Mouse (Mus musculus) liver, embryonic 14.5 days (tissue): ENCODE data around the gene Hoxa7. TPM values are rescaled to one million over a fixed set of nuclear protein-coding genes. Genes with fewer than 3 reads are reported as not detected.
A peak's percentile ranks its signal among the peaks of the same experiment; 100 is the strongest.

Experiments used
- ATAC-seq: fragments of 200-750 bp; cut with Nextera tagmentation; 2 replicates; pipeline ENCODE4 v1.8.0; 2017; ENCODE audit warnings: moderate number of reproducible peaks, mild to moderate bottlenecking, moderate library complexity; ENCODE audit not compliant: insufficient read depth
- DNase-seq, 3 experiments: peaks; one replicate each; pipeline ENCODE4 v3.0.0-alpha.2; 2012 to 2013; ENCODE audit warnings: low read depth in 3 of 3, low spot score in 3 of 3
- H3K27ac ChIP-seq: fragments of 300-500 bp; sonication (generic); 2 replicates; pipeline ENCODE4 v1.5.1; 2014; ENCODE audit warnings: moderate library complexity, mild to moderate bottlenecking, control low read depth, inconsistent platforms
- H3K27me3 ChIP-seq: fragments of 300-500 bp; sonication (generic); 2 replicates; pipeline ENCODE4 v1.6.1; 2014; ENCODE audit warnings: mild to moderate bottlenecking, low read length, moderate library complexity; ENCODE audit not compliant: control insufficient read depth, insufficient read depth
- H3K36me3 ChIP-seq: fragments of 300-500 bp; sonication (generic); replicated peaks from 2 replicates; pipeline ENCODE4 v1.6.1; 2014; ENCODE audit warnings: low read depth; ENCODE audit not compliant: control insufficient read depth, insufficient read depth
- H3K4me1 ChIP-seq, 2 experiments: fragments of 200-500 bp in 1 of 2; fragments of 300-500 bp in 1 of 2; sonication (generic) in 1 of 2; replicated peaks; 2 replicates each; pipeline ENCODE4 v1.6.1; 2012 to 2014; ENCODE audit warnings: antibody characterized with exemption in 1 of 2, inconsistent platforms in 1 of 2, low read length in 1 of 2; ENCODE audit not compliant: control insufficient read depth in 2 of 2, insufficient read depth in 2 of 2
- H3K4me2 ChIP-seq: fragments of 300-500 bp; sonication (generic); 2 replicates; pipeline ENCODE4 v1.6.1; 2014; ENCODE audit warnings: low read depth, mild to moderate bottlenecking, control low read depth, moderate library complexity
- H3K4me3 ChIP-seq, 2 experiments: fragments of 200-500 bp in 1 of 2; fragments of 300-500 bp in 1 of 2; sonication (generic) in 1 of 2; 2 replicates each; pipeline ENCODE4 v1.5.1; 2012 to 2014; ENCODE audit warnings: low read depth in 2 of 2, low read length in 2 of 2, mild to moderate bottlenecking in 2 of 2, control low read depth in 1 of 2, inconsistent platforms in 1 of 2, moderate library complexity in 1 of 2; ENCODE audit not compliant: insufficient read depth in 1 of 2
- H3K9ac ChIP-seq: fragments of 300-500 bp; sonication (generic); replicated peaks from 2 replicates; pipeline ENCODE4 v1.6.1; 2014; ENCODE audit warnings: mild to moderate bottlenecking, control low read depth, moderate library complexity
- H3K9me3 ChIP-seq: fragments of 300-500 bp; sonication (generic); 2 replicates; pipeline ENCODE4 v1.6.1; 2016; ENCODE audit warnings: low read length, mixed read lengths; ENCODE audit not compliant: control insufficient read depth
- CTCF ChIP-seq: IDR thresholded peaks from 2 replicates; pipeline ENCODE4 v1.5.1; 2016; ENCODE audit warnings: antibody characterized with exemption, low read depth, control low read depth
- EP300 ChIP-seq: IDR thresholded peaks from 2 replicates; pipeline ENCODE4 v1.6.1; 2016; ENCODE audit warnings: antibody characterized with exemption, low read depth
- WGBS: fragments of 180-500 bp; shearing (Covaris S2); extraction: QIAGEN DNeasy Blood & Tissue Kit; methylation state at CpG from one replicate; pipeline ENCODE4 v1.1.7; 2014; ENCODE audit not compliant: insufficient replicate concordance; 5-methylcytosine and 5-hydroxymethylcytosine counted together
- polyA plus RNA-seq, 2 experiments: library from polyadenylated mRNA; depleted of rRNA in 1 of 2; stranded (reverse) in 1 of 2; unstranded in 1 of 2; fragments of >200 nt; fragmentation: Nextera tagmentation in 1 of 2; extraction: Ambion mirVana in 1 of 2; gene quantifications; 2 replicates each; pipeline versions ENCODE4 v1.2.1 to v1.2.3; 2012 to 2014

Hoxa7 gene
- polyA plus RNA-seq, 2 experiments = 0.23 to 0.26 TPM

DNA sequence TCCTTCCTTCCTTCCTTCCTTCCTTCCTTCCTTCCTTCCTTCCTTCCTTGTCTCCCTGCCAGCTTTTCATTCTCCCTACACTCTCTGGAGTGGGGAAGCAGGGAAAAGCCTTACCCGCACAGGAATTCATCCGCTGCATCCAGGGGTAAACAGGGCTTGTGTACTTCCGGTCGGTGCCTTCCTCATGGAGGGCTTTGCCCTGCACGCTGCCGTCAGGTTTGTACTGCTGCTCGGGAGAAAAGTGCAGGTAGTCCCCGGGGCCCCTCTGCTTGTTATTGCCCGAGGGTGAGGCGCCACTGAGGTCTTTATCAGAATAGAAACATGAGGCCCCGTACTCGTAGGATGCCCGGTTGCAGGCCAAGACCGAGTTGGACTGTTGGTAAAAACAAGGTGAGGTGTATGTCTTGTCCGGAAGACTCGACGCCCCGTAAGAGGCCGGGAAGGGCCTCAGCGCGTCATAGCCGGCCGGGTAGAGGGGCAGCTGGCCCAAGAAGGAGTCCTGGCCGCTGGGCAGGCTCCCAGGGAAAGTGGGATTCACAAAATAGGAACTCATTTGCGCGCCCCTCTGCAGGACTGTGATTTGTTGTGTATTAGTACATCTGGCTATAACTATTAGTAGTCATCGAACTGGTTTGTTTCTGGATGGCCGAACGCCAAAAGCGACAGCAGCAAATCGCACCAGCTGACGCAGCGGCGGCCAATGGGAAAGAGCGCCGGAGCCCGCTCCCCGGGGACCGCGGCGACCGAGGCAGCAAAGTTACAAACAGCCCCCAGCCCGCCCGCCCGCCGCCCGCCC lies 13.4 kb downstream of the Hoxa7 start, which contains the start of gene Hoxa6:
Gene Hoxa6, minus strand, starts transcription at position 651 of the 796 bp plus-strand sequence.
- DNase-seq = no peak
- Histone ChIP-seq H3K4me2 (0 out of 2 replicates have a peak within 1 kb of the TSS, but pooled peaks have one; percentile 22), H3K9me3 (no peaks in the 10 kb centered on the region), H3K27ac (no peak within 1 kb of the TSS), H3K4me3 (no peak within 1 kb of the TSS), H3K9ac (no peak within 1 kb of the TSS), H3K36me3 (no peaks in the 10 kb centered on the region), H3K4me1 (no peaks in the 10 kb centered on the region), H3K27me3 (peaks cover 97% of the 10 kb centered on the region)
- no peak for TF ChIP-seq EP300
- ATAC-seq = no peak
- 4% methylated on average over 47 of the region's 47 CpGs for WGBS

DNA sequence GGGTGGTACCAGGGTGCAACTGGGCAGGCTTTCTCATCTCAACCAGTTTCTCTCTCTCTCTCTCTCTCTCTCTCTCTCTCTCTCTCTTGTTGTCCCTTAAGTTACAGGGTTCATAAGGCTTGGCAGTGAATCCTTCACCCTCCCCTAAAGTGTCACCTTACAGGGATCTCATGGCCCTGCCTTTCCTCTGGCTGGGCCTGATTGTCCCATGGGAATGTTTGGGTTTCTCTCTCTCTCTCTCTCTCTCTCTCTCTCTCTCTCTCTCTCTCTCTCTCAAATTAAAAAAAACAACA lies 14.0 kb downstream of the Hoxa7 start:
- no peak overlapping the region for H3K4me3 ChIP-seq
- H3K27me3 ChIP-seq = peaks cover 97% of the 10 kb centered on the region
- no peak overlapping the region for H3K4me2 ChIP-seq
- ATAC-seq (no peak), DNase-seq (no peak)
- no peak overlapping the region for H3K9ac ChIP-seq
- no peak overlapping the region for H3K27ac ChIP-seq
- no peaks in the 10 kb centered on the region for H3K4me1 ChIP-seq
- no peaks in the 10 kb centered on the region for H3K9me3 ChIP-seq
- no peaks in the 10 kb centered on the region for H3K36me3 ChIP-seq
- TF ChIP-seq EP300 (no peak), CTCF (no peak)

DNA sequence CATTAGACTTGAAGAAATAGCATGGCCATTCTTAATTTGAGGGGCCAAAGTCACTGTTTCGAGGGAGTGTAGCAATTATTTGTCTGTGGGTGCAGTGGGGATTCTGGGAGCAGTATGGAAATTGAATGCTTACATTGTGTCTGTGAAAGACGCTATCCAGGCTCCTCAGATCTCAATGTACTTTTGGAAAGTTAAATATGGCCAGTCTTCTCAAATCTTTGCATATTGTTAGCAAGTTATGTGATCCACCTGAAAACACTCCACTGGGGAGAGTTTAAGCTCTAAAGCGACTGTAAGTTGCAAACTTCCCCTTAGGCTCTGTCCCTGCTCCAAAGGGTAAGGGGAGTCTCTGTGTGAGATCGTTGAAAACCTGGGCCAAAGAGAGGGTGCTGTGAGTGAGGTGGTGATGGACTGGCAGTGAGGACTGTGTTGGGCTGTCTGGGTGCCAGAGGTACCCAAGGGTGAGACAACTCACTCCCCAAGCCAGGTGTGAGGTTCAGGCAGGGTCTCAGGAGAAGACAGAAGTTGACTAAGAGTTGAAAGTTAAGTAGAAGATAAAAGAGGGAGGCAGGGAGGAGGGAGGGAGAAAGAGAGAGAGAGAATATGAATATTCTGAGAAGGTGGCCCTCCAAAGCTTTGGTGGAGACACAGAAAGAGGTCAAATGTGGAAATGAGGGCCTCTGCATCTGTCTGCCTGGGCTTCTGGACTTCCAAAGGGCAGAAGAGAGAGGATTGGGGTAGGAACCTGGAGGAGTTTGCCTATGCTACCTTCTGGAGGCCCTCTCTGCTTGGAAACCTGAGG lies 14.6 kb downstream of the Hoxa7 start:
- 18% methylated on average over 4 of the region's 4 CpGs for WGBS
- ATAC-seq = no peak
- no peak overlapping the region for H3K27ac ChIP-seq
- no peaks in the 10 kb centered on the region for H3K36me3 ChIP-seq
- H3K27me3 ChIP-seq = peaks cover 97% of the 10 kb centered on the region
- H3K4me1 ChIP-seq = no peaks in the 10 kb centered on the region
- no peak for DNase-seq
- H3K9ac ChIP-seq = no peak overlapping the region
- TF ChIP-seq EP300 (no peak), CTCF (no peak)
- no peak overlapping the region for H3K4me3 ChIP-seq
- H3K9me3 ChIP-seq = no peaks in the 10 kb centered on the region
- H3K4me2 ChIP-seq = no peak overlapping the region

DNA sequence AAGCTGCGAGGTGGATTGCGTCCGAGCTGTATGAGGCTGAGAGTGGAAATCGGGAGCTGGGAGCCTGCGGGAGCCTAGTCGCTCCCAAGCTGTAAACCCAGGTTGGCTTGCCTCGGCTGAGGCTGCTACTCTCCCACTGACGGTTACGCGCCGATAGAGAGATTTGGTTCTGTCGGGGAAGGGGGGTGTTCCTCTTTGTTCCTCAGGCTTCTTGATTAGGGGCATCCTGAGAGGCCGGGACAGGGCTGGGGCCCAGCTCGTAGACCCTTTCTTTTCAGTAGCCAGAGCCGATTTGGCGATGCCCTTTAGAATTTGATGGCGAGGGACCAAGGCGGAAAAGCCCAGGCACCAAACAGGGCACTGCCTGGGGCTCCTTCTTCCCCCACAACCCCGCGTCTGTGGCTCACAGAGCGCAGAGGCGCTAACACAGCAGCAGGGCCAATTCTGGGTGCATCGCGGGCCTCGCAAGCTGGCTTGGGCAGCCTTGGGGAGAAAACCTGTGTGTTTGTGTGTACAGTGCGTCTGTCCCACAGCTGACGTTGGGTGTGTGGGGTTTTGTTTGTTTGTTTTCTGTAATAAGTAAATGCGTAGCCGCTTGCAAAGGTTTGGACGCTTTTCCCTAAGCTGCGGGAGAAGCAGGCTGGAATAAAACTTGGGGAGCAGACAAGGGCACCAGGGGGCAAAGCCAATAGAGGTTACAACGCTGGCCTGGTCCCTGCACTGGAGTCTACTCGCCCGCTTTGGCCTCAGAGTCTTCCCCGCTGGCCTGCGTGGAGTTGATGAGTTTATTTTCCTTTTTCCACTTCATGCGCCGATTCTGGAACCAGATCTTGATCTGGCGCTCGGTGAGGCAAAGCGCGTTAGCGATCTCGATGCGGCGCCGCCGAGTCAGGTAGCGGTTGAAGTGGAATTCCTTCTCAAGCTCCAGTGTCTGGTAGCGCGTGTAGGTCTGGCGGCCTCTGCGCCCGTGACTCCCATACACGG lies 15.7 kb downstream of the Hoxa7 start:
- no peaks in the 10 kb centered on the region for H3K9me3 ChIP-seq
- ATAC-seq (no peak), DNase-seq (no peak)
- TF ChIP-seq EP300 = no peak
- TF ChIP-seq CTCF = no peak
- no peak overlapping the region for H3K9ac ChIP-seq
- 18% methylated on average over 55 of the region's 55 CpGs for WGBS
- no peak overlapping the region for H3K27ac ChIP-seq
- H3K4me3 ChIP-seq = no peak overlapping the region
- no peak overlapping the region for H3K4me2 ChIP-seq
- no peaks in the 10 kb centered on the region for H3K4me1 ChIP-seq
- H3K36me3 ChIP-seq = no peaks in the 10 kb centered on the region
- H3K27me3 ChIP-seq = peaks cover 96% of the 10 kb centered on the region

DNA sequence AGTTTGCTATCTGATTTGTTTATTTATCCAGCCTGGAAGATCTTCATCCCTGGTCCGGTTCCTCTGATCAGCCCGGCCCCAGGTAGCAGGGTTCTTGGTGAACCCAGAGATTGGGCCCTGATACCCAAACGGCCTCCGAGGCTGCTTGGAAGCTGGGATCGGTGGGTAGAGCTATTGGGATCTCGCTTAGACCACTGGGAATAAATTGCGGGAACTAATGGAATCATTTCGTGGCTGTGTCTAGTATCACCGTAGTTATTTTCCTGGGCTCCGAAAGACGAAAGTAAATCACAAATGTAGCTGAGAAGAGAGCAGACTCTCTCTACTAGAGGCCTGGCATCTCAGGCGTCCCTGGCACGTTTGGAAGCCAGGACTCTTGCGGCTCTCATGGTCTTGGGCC lies 16.4 kb downstream of the Hoxa7 start:
- Histone ChIP-seq H3K27me3 (peaks cover 97% of the 10 kb centered on the region), H3K4me2 (no peak overlapping the region), H3K36me3 (no peaks in the 10 kb centered on the region), H3K27ac (no peak overlapping the region), H3K4me1 (no peaks in the 10 kb centered on the region), H3K4me3 (no peak overlapping the region), H3K9ac (no peak overlapping the region), H3K9me3 (no peaks in the 10 kb centered on the region)
- DNase-seq (no peak), ATAC-seq (no peak)
- WGBS = 18% methylated on average over 14 of the region's 14 CpGs
- no peak for TF ChIP-seq EP300
- TF ChIP-seq CTCF = no peak
